15 mouse cellular contexts compared by ENCODE assay signal in the genomic region with DNA sequence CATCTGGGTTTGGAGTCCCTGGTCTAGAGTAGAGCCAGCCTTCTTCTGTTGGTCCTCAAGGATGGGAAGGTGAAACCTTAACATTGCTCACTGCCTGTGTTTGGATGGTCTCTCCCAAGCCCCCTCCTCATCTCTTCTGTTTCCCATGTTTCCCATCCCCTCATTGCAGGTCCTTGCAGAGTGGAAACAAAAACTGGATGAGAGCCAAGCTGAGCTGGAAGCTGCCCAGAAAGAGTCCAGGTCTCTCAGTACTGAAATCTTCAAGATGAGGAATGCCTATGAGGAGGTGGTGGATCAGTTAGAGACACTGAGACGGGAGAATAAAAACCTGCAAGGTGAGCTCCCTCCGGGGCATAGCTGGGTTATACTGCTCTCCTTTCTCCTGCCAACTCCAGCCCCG. TPM values are rescaled to one million over a fixed set of nuclear protein-coding genes. Genes with fewer than 3 reads are reported as not detected.
"Had no signal": no experiment of that assay in that cellular context is flagged by ENCODE, and none has a peak within 500 bp of the region (broad histone marks: within the 10 kb centered on the region; RNA-seq: fewer than 3 reads in every experiment).

No protein-coding gene starts in this region.

- H3K9me3 ChIP-seq: liver, embryonic 13.5 days; neural tube, embryonic 12.5 days; stomach, embryonic 15.5 days had no signal

- DNase-seq: kidney, adult 18-20 months; kidney, postnatal 25 days; liver; liver, embryonic 13.5 days; liver, postnatal 0 days; lung, postnatal 36 days; midbrain, embryonic 14.5 days; thymus, adult 2 months; thymus, postnatal 25 days had no signal

- H3K27me3 ChIP-seq: liver, embryonic 13.5 days; neural tube, embryonic 12.5 days; stomach, embryonic 15.5 days had no signal

- H3K9ac ChIP-seq: liver, embryonic 13.5 days; liver, postnatal 0 days; neural tube, embryonic 12.5 days; stomach, embryonic 15.5 days had no signal

- H3K4me2 ChIP-seq: liver, embryonic 13.5 days; neural tube, embryonic 12.5 days; stomach, embryonic 15.5 days had no signal

- H3K27ac ChIP-seq: liver, embryonic 13.5 days; neural tube, embryonic 12.5 days; stomach, embryonic 15.5 days had no signal

- H3K4me3 ChIP-seq: liver, embryonic 13.5 days; neural tube, embryonic 12.5 days; stomach, embryonic 15.5 days had no signal

- ATAC-seq: liver, postnatal 0 days had no signal

- H3K4me1 ChIP-seq: liver, embryonic 13.5 days; neural tube, embryonic 12.5 days; stomach, embryonic 15.5 days had no signal

- H3K36me3 ChIP-seq: liver, embryonic 13.5 days; neural tube, embryonic 12.5 days; stomach, embryonic 15.5 days had no signal

RNA-seq across cellular contexts. Expression of gene Myh13, which starts 40.8 kb away (rescaled TPM):
- polyA plus RNA-seq: intestine, embryonic 14.5 days; kidney, embryonic 14.5 days; liver, embryonic 13.5 days; liver, postnatal 0 days; neural tube, embryonic 12.5 days; spleen, adult 2 months; urinary bladder, adult 2 months had no signal
